In genomic region chr15:99714858-99715257, GRCm38 (mm10) we compare ENCODE assay signal across 9 mouse cellular contexts. TPM values are rescaled to one million over a fixed set of nuclear protein-coding genes. Genes with fewer than 3 reads are reported as not detected.
A peak's percentile ranks its signal among the peaks of the same experiment; 100 is the strongest.
DNase-seq lines count a peak whose midpoint lies in the region; ATAC-seq lines count a peak whose summit lies in the region.
"Had no signal": no experiment of that assay in that cellular context is flagged by ENCODE, and none has a peak within 500 bp of the region (broad histone marks: within the 10 kb centered on the region; RNA-seq: fewer than 3 reads in every experiment).

No protein-coding gene starts in this region.

- no peaks in the 10 kb centered on the region for H3K27me3 ChIP-seq in intestine, embryonic 14.5 days (replicated peaks; ENCODE audit: control insufficient read depth, insufficient read depth, low read length)
- no peaks in the 10 kb centered on the region for H3K27me3 ChIP-seq in midbrain, embryonic 10.5 days (ENCODE audit: low read depth, poor library complexity, severe bottlenecking)

- DNase-seq in ovary, adult 18-20 months (ENCODE audit: low spot score): peak; percentile 42
- no peak for DNase-seq in ovary, postnatal 10 days (ENCODE audit: low spot score)
- peak; percentile 89 for DNase-seq in embryo, embryonic 10.5 days (ENCODE audit: low spot score)
- peak; percentile 70 to 74 for DNase-seq in gastrocnemius, postnatal 36 days
- DNase-seq in intestine, embryonic 14.5 days (ENCODE audit: low spot score): peak; percentile 82
- peak; percentile 88 to 95 for DNase-seq in left cerebral cortex, postnatal 25 days (ENCODE audit: low spot score in 2 of 2)
- DNase-seq in midbrain, embryonic 10.5 days (ENCODE audit: low spot score): peak; percentile 80
- DNase-seq in skeletal muscle tissue, adult 2 months (ENCODE audit: low read depth, low spot score): peak; percentile 86

- H3K4me3 ChIP-seq in intestine, embryonic 14.5 days (ENCODE audit: low read depth, low read length): no peak overlapping the region
- no peak overlapping the region for H3K4me3 ChIP-seq in midbrain, embryonic 10.5 days

- intact Hi-C loops in gastrocnemius, postnatal 36 days (cut with DNase I): loop anchor here (1.0 to 5.0 kb wide), 2 partner anchors 63 to 187 kb away; no protein-coding TSS in a partner anchor
- intact Hi-C loops in left cerebral cortex, postnatal 25 days (cut with DNase I): no loop called here

- peaks cover 52% of the 10 kb centered on the region for H3K36me3 ChIP-seq in intestine, embryonic 14.5 days (ENCODE audit: control insufficient read depth, insufficient read depth, low read length)
- H3K36me3 ChIP-seq in midbrain, embryonic 10.5 days: peaks cover 94% of the 10 kb centered on the region

- no peak overlapping the region for H3K27ac ChIP-seq in intestine, embryonic 14.5 days (ENCODE audit: low read depth)
- H3K27ac ChIP-seq in midbrain, embryonic 10.5 days (replicated peaks): no peak overlapping the region

- H3K4me1 ChIP-seq in intestine, embryonic 14.5 days (replicated peaks; ENCODE audit: control insufficient read depth, insufficient read depth, low read length): no peaks in the 10 kb centered on the region
- H3K4me1 ChIP-seq in midbrain, embryonic 10.5 days: peaks cover 40% of the 10 kb centered on the region

- peak; percentile 29 for ATAC-seq in intestine, embryonic 14.5 days (replicated peaks; ENCODE audit: low FRiP score, low TSS enrichment, low read depth)

- H3K9me3 ChIP-seq in intestine, embryonic 14.5 days (ENCODE audit: control insufficient read depth, low read length): no peaks in the 10 kb centered on the region
- no peaks in the 10 kb centered on the region for H3K9me3 ChIP-seq in midbrain, embryonic 10.5 days (replicated peaks)

- no peak overlapping the region for H3K4me2 ChIP-seq in intestine, embryonic 14.5 days (ENCODE audit: low read length)

- 50% methylated on average over 7 of the region's 7 CpGs for WGBS in intestine, embryonic 14.5 days
- WGBS in midbrain, embryonic 10.5 days: 54% methylated on average over 7 of the region's 7 CpGs

- H3K9ac ChIP-seq in intestine, embryonic 14.5 days (ENCODE audit: low read length): no peak overlapping the region

RNA-seq across cellular contexts. Expression of gene Gpd1, which starts 2.5 kb away (rescaled TPM):
- total RNA-seq in gastrocnemius, postnatal 36 days (2021): 100 to 1,000 TPM; 569 to 657 TPM
- 0.17 and 0.35 TPM in 2 replicates for polyA plus RNA-seq in intestine, embryonic 14.5 days (2014; fragmentation: Nextera tagmentation; extraction: Ambion mirVana)
- 10 to 100 TPM; 86.4 to 88.3 TPM for total RNA-seq in left cerebral cortex, postnatal 25 days (2021)
- polyA plus RNA-seq in midbrain, embryonic 10.5 days (2016; fragmentation: Nextera tagmentation; extraction: Ambion mirVana): 0.40 and 0.62 TPM in 2 replicates

RNA-seq across cellular contexts. Expression of gene Gm17349, which starts 9.6 kb away (rescaled TPM):
- total RNA-seq in gastrocnemius, postnatal 36 days (2021): 1 to 10 TPM in 1 of 2 experiments, not detected in 1; 1.2 TPM
- not detected in 2 replicates for polyA plus RNA-seq in intestine, embryonic 14.5 days (2014; fragmentation: Nextera tagmentation; extraction: Ambion mirVana)
- total RNA-seq in left cerebral cortex, postnatal 25 days (2021): 1 to 10 TPM; 7.1 to 7.6 TPM
- not detected in 2 replicates for polyA plus RNA-seq in midbrain, embryonic 10.5 days (2016; fragmentation: Nextera tagmentation; extraction: Ambion mirVana)
- polyA plus RNA-seq: stomach, embryonic 14.5 days had no signal

RNA-seq across cellular contexts. Expression of gene Cox14, which starts 10.6 kb away (rescaled TPM):
- 100 to 1,000 TPM; 151 to 159 TPM for total RNA-seq in gastrocnemius, postnatal 36 days (2021)
- polyA plus RNA-seq in intestine, embryonic 14.5 days (2014; fragmentation: Nextera tagmentation; extraction: Ambion mirVana): 190 and 206 TPM in 2 replicates
- 100 to 1,000 TPM; 126 to 128 TPM for total RNA-seq in left cerebral cortex, postnatal 25 days (2021)
- 157 and 159 TPM in 2 replicates for polyA plus RNA-seq in midbrain, embryonic 10.5 days (2016; fragmentation: Nextera tagmentation; extraction: Ambion mirVana)

RNA-seq across cellular contexts. Expression of gene Smarcd1, which starts 12.9 kb away (rescaled TPM):
- 1 to 10 TPM; 5.5 to 6.1 TPM for total RNA-seq in gastrocnemius, postnatal 36 days (2021)
- 39.0 and 42.3 TPM in 2 replicates for polyA plus RNA-seq in intestine, embryonic 14.5 days (2014; fragmentation: Nextera tagmentation; extraction: Ambion mirVana)
- total RNA-seq in left cerebral cortex, postnatal 25 days (2021): 100 to 1,000 TPM; 159 to 164 TPM
- polyA plus RNA-seq in midbrain, embryonic 10.5 days (2016; fragmentation: Nextera tagmentation; extraction: Ambion mirVana): 98.1 and 112 TPM in 2 replicates

RNA-seq across cellular contexts. Expression of gene Asic1, which starts 44.7 kb away (rescaled TPM):
- total RNA-seq in gastrocnemius, postnatal 36 days (2021): under 1 TPM; 0.10 TPM
- polyA plus RNA-seq in intestine, embryonic 14.5 days (2014; fragmentation: Nextera tagmentation; extraction: Ambion mirVana): 1.3 and 1.7 TPM in 2 replicates
- 10 to 100 TPM; 73.8 to 78.5 TPM for total RNA-seq in left cerebral cortex, postnatal 25 days (2021)
- 6.0 and 14.9 TPM in 2 replicates for polyA plus RNA-seq in midbrain, embryonic 10.5 days (2016; fragmentation: Nextera tagmentation; extraction: Ambion mirVana)

Comparison
In these comparisons a context has a peak if more than half of its experiments do, and no peak if none do; other contexts are left out.
1. RNA of gene Gpd1, which starts 2.5 kb away (total RNA-seq): 569 to 657 TPM in gastrocnemius, postnatal 36 days; 86.4 to 88.3 TPM in left cerebral cortex, postnatal 25 days; every median in the first group is over 4 times any median in the second.